Mouse (Mus musculus): ENCODE data around the gene Ccdc85b.

Ccdc85b gene

GRCm38 (mm10) chr19:5480016-5480415 is 22.3 kb upstream of the Ccdc85b start:
- DNase-seq = no peak

- no peak for DNase-seq
Measured at GRCm38 (mm10) chr19:5477668-5478300, 20.1 kb upstream of the Ccdc85b start.

- DNase-seq = no peak
Measured at GRCm38 (mm10) chr19:5477004-5477667, 19.4 kb upstream of the Ccdc85b start.

DNA sequence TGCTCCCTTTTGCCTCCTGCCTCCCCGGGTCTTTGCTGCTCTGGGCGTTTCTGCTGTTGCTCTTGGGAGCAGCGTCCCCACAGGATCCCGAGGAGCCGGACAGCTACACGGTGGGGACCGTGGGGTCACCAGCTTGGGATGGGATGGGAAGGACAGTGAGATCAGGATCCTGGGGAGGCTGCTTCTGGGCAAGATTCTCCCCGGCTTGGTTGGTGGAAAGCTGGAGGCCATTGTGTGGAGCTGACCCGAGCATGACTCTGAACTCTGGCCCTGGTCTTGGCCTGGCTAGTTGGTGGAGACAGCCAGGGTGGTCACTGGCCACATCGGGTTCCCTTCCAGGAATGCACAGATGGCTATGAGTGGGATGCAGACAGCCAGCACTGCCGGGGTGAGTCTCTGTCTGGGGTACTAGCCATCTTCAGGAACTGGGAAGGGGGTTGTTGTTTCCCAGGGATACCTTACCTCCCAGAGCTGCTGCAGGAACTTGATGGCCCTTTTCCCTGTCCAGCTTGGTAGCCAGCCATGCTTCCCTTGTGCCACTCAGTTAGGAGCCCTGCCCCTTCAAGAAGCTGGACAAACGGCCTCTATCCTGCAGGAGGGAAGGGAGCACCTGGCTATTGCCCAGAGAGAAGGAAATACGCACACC is 17.5 kb upstream of the Ccdc85b start:
- no peak for DNase-seq

DNA sequence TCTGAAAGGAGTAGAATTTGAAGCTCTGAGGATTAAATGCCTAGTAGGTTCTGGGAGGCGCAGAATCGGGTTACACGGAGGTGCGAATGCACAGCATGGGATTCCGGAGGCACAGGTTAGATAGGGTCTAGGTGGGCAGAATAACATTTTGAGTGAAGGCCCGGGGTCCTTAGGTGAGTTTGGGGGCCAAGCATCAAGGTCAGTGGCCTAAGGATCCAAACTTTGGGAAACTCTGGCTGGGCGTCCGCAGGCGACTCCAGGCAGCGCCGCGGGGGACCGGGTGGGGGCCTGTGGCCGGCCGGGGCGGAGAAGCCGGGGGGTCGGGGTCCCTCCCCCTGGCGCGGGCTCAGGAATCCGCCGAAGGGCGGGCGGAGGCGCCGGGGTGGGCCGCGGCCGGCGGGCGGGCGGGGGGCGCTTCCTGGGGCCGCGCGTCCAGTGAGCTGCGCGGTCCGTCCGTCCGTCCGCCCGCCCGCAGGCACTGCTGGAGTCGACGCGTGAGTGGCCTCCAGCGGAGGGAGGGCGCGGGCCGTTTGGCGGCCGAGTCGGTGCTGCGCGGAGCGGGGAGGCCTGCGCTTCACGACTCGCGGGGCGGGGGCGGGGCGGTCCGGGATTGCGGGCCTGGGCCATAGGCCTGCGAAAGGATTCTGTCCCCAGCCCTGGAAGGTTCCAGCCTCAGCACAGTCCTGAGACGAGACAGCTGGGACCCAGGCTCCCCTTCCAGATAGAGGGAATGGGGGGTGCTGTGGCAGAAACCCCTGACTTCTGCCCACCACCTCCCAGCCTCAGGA is 16.8 kb upstream of the Ccdc85b start:
- DNase-seq = no peak

GRCm38 (mm10) chr19:5473720-5474119 is 16.0 kb upstream of the Ccdc85b start, which contains the start of gene Efemp2:
Gene Efemp2 (plus strand): TSS chr19:5473954.
- DNase-seq = no peak

DNA sequence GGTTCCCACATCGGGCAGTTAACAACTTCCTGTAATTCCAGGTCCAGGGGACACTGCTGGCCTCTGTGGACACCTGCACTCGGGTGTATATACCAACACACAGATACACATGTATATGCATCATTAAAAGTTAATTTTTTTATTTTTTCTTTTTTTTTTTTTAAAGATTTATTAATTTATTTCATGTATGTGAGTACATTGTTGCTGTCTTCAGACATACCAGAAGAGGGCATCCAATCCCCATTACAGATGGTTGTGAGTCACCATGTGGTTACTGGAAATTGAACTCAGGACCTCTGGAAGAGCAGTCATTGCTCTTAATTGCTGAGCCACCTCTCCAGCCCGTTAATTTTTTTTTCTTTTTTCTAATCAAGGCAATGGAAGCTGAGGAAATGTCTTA is 15.2 kb upstream of the Ccdc85b start:
- DNase-seq = no peak

- no peak for DNase-seq
Measured at GRCm38 (mm10) chr19:5471846-5472245, 14.2 kb upstream of the Ccdc85b start.

DNA sequence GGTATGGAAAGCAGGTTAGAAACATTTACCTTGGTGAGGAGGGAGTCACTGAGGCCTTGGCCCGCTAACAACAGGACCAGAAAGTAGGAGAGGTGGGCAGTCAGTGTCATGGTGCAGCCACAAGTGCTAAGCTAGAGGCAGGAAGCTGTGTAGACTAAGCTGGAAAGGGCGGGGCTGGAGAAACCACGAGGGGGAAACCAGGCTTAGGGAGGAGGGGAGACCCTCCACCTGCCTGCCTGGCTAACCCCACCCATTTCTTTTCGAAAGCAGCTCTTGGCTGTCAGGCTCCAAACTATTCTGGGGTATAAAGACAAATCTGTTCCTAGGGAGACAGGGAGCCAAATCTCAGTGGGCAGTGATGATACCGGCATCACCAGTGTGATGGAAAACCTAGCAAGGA is 10.7 kb upstream of the Ccdc85b start, which contains the start of gene Ctsw:
Gene Ctsw (minus strand): TSS at position 134 of the 400 bp plus-strand sequence.
- no peak for DNase-seq

GRCm38 (mm10) chr19:5466916-5467500 is 9.3 kb upstream of the Ccdc85b start:
- no peak for DNase-seq

DNA sequence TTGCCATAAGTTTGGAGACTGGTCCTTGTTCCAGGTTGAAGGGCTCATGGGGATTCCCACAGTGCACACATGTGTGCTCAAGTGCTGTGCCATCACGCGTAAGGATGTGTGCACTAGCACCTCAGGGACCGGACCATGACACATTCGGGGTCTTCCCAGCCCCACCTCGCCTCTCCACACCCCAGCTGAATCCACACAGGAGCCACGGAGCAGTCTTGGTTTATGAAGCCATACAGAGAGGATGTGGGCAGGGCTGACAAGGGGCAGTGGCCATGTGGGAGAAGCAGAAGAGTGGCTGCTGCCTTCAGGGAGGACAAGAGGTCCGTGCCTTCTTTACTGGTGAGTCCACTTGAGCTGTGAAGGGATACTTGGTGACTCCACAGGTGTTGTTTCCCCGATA is 7.3 kb upstream of the Ccdc85b start:
- no peak for DNase-seq

DNA sequence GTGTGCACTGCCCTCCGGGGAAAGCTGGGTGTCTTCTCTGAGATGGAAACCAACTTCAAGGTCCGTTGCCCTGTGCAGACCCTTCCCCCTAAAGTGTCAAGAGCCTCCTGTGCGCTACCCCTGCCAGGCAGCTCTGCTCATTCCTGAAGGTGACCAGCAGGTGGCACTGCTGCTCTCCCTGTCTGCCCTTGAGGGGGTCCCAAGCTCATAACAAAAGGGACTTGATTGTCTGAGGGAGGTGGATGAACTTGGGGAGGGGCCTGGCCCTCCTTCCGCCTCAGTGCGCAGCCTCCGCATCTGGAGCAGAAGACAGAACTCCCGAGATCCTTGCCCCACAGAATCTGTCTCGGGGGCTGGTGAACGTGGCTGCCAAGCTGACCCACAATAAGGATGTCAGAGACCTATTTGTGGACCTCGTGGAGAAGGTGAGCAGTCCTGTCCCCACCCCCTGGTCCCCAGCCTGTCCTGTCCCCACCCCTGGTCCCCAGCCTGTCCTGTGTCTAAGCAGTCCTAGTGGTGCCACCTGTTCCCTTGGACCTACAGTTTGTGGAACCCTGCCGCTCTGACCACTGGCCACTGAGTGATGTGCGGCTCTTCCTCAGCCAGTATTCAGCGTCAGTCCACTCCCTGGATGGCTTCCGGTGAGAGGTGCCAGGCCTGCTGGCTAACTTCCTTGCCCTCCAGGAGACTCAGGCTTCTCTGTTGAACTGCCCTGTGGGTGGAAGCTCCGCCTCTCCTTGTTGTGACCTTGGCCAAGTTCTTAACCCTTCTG is 6.3 kb upstream of the Ccdc85b start:
- peak; percentile 70 for DNase-seq

DNA sequence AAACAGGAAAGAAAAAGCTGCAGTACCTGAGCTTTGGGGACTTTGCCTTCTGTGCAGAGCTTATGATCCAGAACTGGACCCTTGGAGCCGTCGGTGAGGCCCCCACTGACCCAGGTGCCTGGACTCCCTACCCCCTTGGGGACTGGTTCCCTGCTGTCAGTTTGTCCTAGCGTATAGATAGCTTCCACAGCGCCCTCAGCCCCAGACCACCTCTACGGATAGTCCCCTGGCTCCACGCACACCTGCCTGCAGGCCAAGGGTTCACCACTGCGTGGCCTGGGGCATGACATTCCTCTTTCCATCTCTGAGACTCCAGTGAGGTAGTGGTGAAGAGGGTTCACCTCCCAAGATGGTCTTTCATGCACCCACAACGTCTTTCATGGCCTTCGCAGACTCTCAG is 5.5 kb upstream of the Ccdc85b start:
- no peak for DNase-seq

- DNase-seq = no peak
Measured at GRCm38 (mm10) chr19:5461411-5461810, 3.7 kb upstream of the Ccdc85b start.

- DNase-seq = peak; percentile 83
Measured at GRCm38 (mm10) chr19:5460465-5460911, 2.8 kb upstream of the Ccdc85b start, which contains the start of gene Fibp. Gene Fibp (plus strand): TSS chr19:5460615.

GRCm38 (mm10) chr19:5459896-5460295 is 2.2 kb upstream of the Ccdc85b start:
- DNase-seq = no peak

GRCm38 (mm10) chr19:5459019-5459418 is 1.3 kb upstream of the Ccdc85b start:
- no peak for DNase-seq

DNA sequence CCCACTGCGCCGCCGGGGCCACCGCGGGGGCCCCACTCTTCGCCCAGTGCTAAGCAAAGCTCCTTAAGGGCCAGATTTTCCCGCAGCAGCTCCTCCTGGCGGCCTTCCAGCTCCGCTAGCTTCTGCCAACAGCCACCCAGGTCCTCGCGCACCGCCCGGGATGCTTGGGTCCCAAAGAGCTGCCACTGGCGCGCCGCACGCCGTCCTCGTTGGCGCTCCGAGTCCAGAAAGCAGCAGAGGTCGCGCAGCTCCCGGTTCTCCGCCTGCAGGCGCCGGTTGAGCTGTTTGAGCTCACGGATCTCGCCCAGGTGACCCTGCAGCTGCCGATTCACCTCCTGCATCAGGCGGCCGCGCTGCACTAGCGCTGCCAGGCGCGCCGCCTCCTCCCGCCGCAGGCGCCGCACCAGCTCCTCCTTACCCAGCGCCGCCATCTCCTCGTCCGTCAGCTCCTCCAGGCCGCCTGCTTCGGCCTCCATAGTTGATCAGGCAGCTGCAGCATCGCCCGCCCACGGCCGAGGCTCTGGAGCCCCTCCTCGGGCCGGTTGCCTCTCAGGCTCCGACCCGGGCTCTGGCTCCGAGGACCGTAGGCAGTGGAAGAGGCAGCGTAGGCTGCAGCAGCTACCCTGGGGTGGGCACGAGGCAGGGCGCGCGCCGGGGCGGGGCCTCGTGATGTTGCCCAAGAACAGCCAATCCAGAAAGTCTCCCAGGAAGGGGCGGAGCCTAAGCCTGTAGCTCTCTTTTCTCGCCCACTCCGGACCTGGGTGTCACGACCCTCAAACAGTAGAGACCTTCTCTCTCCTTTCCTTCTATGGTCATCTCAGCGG is 560 bp downstream of the Ccdc85b start:
- peak; percentile 96 for DNase-seq

GRCm38 (mm10) chr19:5456241-5456921 is 1.3 kb downstream of the Ccdc85b start:
- DNase-seq = no peak

DNA sequence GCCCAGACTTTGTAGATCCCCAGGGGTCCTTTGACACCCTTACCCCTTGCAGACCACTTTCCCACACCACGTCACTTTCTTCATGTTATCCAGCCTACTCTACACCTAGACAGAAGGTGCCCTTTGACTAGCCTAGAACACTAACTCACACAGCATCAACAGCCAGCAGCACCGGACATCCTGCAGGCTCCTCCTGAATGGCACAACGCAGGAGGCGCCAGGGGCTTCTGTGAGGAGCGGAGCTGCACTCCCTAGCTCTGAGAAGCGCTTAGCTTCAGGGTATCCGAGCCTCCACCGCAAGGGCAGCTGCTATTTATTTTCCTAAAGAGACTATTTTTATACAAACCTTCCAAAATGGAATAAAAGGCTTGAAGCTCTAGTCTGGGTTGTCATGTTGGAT is 2.1 kb downstream of the Ccdc85b start:
- no peak for DNase-seq

Data from cerebellum, adult 11 months (tissue).